Mouse (Mus musculus): ENCODE results near the gene Cmah.

Cmah gene

DNA sequence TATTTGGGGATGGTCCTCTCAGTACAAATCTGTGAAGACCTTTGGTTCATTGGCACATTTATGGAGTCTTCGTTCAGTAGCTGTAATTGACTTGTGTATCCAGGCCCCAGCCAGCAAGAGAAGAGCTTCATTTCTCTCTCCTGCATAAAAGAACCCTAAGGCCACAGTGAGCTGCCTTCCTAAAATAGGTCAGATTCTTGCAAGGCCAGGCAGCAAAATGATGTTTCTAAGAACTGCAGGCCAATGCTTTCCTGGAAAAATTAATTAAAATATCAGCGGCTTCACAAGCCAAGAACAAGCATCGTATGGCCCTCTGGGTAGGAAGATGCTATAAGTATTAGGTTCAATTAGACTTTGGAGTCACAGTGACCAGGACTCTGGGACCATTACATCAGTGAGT lies 156.5 kb downstream of the Cmah start:
- no peak for DNase-seq (ENCODE audit: low spot score)

DNA sequence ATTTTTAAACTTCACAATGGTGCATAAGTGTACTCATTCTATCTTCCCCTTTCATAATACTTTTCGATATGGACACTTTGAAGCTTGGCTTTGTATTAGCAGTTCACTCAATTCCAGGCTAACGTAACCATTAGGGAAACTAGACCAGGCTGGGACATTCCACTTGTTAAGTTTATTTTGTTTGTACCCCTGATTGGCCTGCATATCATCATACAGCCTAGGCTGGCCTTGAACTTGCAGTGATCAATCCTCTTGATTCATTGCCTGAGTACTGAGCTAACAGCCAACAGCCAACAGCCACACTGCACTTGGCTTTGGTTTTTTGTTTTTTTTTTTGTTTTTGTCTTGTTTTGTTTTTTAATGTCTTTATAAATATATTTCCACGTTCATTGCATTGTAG lies 157.6 kb downstream of the Cmah start:
- no peak for DNase-seq (ENCODE audit: low spot score)

DNA sequence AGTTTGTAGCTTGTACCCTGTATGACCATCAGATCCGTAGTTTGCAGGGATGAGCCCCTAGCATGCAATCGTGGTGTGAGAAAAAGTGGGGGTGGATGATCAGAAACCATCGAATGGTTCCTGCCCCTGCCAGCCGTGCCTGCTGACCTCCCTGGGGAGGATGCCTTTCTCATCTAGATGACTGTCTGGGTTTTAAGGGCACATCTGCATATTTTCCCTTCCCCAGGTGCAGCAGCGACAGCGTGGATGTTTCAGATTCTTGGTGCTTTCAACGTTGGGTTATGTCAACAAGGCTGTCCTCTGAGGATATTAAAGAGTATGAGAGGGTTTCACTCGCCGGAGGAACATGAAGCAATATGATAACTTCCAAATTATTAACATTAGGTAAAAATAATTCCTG lies 158.8 kb downstream of the Cmah start:
- DNase-seq (ENCODE audit: low spot score), result no peak

DNA sequence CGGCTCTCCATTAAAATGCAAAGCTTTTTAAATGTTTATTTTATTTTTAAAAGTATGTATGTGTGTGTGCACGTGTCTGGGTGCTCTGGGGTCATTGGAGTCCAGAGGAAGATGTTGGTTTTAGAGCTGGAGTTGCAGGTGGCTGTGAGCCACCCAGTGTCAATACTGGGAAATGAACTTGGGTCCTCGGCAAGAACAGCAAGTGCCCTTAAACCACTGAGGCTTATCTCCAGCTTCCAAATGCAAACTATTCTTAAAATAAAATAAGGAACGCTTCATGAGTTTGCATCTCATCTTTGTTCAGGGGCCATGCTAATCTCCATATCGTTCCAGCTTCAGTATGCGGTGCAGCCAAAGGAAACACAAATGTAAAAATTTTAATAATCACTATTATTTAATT lies 159.2 kb downstream of the Cmah start:
- DNase-seq (ENCODE audit: low spot score), result no peak

DNA sequence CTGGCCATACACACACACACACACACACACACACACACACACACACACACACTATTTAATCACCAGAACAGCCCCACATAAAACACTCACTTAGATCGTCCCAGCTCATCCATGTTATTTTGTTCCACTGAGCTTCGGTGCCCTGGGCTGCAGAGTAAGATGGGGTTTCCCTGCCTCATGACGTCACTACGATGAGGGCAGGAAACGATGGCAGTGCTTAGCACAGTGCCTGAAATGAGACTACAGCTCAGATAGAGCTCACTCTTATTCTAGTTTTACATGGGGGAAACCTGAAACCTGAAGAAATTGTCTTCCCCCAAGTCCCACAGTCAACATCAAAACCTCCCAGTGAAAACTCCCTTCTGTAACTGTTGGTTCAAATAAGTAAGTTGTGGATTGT lies 159.9 kb downstream of the Cmah start:
- no peak for DNase-seq (ENCODE audit: low spot score)

DNA sequence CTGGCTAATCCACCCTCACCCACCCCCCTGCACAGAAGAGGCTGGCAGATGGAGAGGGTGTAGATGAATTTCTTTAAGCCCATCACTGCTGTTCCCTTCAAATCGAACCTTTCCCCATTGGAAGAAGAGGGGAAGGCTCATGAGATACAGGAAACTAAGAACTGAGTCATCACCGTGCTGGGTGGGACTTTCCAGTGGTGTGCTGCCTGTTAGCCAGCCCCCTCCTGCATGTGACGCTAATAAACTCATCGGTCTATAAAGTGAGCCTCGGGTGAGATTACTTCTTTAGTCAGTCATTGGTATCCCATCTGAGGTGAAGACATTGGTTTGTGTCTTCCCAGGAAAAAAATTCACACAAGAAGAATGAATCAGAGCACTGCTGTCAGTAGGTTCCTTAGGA lies 160.3 kb downstream of the Cmah start:
- DNase-seq (ENCODE audit: low spot score), result no peak

DNA sequence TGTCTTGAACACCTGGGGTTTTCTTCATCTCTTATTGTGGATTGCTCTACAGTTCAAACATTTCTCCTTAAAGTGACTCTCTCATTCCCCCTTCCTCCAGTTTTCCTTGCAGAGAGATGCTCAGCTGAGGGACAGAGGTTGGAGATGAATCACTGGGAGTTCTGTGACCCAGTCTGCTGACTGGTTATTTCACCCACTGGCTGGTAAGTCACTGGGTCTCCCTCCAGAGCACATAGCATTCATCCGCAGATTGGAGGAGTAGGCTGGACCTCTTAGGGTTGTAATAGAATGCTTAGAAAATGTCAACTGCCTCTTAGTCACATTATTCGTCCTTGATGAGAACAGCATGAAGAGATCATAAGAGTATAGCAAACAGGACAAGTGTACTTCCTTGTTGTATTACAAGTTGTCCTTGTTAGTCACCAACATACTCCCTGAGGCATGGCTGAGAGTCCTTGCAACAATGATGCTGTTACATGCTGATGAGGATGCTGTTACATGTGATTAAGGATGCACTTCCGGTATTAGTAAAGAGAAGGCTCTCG lies 161.4 kb downstream of the Cmah start:
- DNase-seq (ENCODE audit: low spot score), result no peak

DNA sequence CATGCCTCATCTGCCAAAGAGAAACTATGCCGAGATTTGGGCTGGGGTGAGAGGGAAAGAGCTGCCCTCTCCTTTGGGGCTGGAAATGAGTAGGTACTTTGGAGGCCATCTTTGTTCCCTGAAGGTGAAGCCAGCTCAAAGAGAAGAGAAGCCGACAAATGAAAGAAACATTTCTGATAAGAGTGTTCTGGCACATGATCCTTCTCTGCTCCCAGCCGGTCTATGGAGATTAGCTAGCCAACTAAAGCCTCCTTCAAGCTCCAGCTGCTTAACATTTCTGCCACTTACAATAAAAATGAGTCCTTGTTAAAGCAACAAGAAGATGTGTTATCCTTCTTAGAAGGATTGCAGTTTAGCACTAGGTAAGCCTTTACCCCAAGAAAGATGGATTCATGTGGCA lies 162.3 kb downstream of the Cmah start:
- no peak for DNase-seq (ENCODE audit: low spot score)

DNA sequence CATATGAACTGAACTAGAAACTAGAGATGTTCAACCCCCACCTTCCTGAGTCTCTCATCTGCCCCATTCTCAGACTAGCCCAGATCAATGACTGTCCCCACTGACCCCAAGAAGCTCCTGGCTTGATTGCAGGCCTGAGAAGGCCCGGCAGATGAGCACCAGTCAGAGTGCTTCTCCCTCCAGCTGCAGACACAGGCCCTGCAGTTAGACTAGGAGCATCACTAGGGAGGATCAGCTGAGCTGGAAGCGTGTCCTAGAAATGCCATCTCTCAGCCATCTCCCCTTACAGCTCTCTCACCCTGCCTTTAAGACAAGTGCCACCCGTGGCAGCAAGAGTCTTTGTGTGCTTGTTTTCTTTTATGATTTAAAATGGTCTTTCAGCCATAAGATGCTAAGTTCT lies 162.8 kb downstream of the Cmah start:
- no peak for DNase-seq (ENCODE audit: low spot score)

DNA sequence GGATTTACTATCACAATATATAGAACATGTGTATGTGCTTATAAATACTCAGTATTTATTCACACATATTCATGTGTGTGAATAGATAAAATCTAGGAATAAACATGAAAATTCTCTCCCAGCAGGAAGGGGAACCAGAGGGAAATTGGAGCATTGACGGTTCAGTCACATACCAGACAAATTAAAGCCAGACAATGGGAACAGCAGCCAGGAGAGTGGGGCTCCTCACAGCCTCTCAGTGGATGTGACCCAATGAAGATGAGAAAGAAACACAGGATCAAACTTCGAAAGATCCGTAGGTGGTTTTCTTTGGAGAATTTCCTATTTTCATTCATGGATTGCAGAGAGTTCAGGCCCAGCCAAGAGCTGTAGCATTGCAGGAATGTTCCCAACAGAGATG lies 163.9 kb downstream of the Cmah start:
- DNase-seq (ENCODE audit: low spot score), result no peak

DNA sequence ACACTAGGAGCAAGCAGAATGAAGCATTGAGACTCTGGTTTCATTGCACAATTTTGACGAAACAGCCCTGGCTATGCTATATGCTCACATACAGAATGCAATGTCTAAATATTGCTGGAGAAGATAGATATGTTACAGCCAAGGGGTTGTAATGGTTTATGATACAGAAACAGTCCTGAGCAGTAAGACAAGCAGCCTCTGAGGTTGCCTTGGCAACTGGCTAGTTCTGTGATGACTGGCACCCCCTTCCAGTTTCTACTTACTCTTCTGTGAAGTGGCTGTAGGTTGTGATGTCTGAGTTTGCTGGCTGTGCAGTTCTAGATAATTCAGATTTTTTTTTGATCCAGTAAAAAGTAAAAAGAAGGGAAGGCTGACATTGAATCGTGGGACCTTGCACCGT lies 166.6 kb downstream of the Cmah start:
- DNase-seq (ENCODE audit: low spot score), result no peak

DNA sequence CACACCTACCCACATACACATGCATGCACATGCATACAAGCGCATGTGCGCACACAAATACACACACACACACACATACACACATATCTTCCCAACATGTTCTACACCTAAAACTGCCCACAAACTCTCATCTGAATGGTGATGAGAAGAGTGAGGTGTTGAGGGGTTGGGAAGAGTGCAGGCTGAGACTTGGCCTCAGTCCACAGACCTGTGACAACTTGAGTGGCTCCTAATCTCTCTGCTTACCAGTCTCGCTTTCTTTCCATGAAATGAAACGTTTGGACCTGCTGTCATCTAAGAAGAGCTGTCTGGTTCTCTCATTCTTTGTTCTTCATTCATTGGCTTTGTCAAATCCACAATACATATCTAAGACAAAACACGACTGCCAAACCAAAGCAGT lies 169.1 kb downstream of the Cmah start:
- no peak for DNase-seq (ENCODE audit: low spot score)

DNA sequence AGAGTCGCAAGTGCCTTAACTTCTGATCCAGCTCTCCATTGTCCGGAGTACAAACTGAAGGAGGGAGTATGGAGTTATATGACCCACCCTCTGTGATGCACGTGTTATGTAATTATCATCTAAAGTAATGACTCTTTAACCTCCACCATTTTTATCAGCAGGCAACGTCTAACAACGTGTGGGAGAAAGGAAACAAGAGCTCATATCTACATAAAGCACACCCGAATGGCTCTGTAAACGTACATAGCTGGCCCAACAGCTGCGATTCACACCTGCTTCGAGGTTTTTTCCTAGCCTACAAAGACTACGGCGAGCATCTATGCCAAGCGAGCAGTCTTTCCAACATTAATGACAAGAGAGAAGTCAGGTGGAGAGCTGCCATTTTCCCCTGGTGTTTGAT lies 169.8 kb downstream of the Cmah start:
- DNase-seq (ENCODE audit: low spot score), result no peak

DNA sequence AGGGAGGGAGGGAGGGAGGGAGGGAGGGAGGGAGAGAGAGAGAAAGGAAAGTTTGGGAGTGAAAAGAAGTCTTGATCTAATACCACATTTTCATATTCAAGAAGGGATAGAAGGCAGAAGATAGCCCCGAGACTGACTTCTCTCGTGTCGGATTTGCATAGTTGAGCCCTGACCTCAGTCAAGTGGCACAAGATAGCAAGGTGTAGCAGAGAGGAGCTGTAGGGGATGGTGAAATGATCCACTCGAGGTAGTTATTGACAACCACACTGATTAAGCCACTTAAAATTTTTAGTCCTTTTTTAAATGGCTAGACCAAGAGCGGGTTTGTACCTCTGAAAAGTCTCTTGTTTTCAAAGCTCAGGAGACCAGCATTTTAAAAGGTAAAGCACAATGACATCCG lies 171.1 kb downstream of the Cmah start:
- DNase-seq (ENCODE audit: low spot score), result no peak

DNA sequence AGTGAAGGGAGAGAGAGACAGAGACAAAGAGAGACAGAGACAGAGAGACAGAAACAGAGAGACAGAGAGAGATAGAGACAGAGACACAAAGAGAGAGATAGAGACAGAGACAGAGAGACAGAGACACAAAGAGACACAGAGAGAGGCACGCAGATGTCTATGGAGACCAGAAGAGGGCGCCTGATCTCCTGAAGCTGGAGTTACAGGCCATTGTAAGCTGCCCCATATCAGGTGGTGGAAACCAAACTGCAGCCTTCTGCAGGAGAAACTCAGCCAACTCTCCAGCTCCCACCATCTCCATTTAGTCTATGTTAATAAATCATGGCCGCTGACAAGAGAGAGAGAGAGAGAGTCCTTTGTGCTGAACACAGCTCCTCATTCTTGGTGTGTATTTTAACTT lies 172.3 kb downstream of the Cmah start:
- no peak for DNase-seq (ENCODE audit: low spot score)

DNA sequence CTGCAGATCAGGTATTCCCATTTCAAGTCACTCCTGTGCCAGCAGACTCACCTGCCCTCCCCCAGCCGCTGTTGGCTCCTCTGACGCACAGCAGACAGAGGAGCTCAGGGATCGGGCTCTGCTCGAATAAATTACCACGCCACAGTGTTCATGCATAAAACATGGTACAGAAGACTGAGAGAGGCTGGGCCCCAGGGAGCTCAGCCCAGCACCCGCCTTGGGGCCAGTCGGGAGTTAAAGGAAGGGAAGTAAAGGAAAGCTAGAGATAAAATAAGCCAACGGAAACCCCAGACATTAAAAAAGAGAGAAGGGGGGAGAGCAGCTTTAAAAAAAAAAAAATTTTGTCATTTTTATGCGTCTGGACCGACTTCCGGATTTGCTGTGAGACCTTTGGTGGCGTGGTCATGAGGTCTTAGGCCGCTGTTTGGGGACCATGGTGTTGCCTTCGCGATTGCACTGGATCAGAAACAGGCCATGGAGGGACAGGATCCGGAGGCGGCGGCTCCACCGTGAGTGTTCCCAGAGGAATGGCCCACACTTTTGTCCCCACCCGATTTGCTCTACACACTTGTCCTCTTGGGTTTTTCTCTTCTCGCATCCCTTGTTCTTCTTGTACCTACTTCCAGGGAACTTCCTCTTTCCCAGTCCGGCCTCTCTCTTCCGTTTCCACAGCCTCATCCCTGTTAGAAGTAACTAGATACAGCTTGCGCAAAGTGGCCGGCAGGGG lies 174.1 kb downstream of the Cmah start:
- no peak for DNase-seq (ENCODE audit: low spot score)

DNA sequence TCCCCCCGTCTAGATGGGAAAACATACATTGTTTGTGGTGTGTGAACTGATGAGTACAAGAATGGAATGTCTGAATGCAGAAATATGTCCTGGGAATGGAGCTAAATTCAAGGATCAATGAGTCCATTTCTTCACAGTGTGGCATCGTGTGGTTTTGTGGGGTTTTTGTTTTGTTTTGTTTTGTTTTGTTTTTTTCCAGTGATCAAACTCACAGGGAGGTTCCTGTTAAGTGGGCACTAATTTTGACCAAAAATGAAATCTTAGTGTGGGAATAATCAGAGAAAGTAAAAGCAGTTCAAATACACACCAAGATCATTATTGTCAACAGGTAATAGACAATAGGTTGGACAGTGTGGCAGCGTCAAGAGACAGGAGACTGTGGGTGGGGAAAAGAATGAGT lies 174.7 kb downstream of the Cmah start:
- no peak for DNase-seq (ENCODE audit: low spot score)

DNA sequence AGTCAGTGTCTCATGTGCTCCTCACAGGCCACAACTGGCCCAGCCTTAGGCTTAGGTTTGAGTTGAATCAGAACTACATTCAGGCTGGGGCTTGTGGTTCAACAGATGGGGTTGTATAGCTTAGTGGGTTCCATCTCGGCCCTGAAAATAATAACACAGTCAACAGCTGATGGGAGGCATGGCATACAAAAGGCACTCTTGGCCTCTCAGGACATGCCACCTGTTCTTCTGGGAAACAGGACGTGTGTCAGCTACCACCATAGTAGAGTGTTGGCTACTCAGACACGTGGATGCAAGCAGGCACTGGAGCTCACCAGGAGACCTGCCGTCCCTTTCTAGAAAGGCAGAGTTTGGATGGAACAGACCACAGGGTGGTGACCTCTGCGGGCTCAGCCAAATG lies 178.6 kb downstream of the Cmah start:
- no peak for DNase-seq (ENCODE audit: low spot score)

DNA sequence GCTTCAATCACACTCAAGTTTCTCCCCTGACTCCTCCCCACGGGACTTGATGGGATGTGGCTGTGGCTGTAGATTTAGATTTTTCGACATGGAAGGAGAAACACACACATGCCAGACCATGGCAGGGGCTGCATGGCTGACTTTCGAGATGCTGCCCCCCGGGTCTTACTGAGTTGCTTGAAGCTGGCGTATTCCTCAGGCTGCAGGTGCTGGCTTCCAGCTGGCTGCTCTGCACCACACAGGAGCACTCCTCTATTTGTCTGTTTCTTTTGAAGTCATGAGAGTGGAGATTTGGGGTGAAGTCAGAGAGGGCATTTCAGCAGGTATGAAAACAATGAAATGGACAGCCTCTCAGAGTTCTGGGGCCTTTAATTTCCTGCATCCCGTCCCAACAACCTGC lies 180.0 kb downstream of the Cmah start:
- no peak for DNase-seq (ENCODE audit: low spot score)

DNA sequence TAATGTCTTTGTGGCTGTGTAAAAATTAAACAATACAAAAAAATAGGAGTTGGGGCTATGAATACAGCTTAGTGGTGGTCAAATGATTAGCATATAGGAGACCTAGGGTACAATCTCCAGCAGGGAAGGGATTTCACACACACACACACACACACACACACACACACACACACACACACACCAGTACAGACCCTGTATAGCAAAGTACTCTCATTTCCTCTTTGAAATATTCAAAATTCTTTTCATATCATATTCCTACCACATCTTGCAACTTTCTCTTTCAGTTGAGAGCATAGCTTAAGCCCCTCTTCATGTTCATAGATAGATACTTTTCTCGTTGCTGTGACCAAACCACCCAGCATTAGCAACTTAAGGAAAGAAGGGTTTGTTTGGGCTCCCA lies 181.7 kb downstream of the Cmah start:
- DNase-seq (ENCODE audit: low spot score), result no peak

DNA sequence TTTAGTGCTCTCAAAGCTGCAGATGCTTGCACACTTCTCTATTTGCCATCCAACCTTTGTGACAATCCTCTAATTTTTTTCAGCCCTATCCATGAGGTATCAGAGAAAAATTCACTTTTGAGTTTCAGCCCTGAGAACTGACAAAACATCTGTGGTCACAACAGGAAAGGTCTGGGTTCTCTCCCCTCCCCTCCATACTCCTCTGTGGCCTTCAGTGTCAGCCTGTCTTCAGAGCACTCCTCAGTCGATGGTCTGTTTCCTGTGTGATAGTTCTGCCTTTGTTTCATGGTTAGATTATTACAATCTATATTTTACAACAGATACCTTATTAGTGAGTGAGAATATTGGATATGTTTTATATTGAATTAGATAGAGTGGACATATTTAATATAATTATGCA lies 184.2 kb downstream of the Cmah start:
- DNase-seq (ENCODE audit: low spot score), result no peak

DNA sequence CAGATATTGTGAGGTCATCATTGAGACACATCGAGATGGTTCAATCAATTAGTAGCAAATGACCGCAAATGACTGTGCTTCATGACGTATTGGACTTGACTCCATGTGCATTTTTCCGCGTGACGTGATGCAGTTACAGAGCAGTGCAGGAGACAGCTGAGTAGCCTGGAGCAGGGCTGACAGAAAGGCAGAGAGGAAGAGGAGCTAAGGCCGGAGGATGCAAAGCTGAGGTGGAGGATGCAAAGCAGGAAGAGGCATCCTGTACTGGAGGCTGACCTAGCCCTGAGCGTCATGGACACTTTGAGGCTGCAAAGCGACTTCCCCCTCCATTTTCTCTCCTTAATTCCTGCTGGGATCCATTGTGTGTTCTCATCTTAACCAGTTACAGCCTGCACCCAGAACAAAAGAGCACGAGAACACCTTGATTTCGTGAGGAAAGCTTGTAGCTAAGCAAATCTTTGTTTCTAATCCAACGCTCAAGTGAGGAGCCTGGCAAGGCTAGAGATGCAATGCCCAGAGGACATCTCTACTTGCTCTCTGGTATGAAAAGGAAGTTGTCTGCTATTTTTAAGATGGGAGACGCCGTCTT lies 184.8 kb downstream of the Cmah start:
- DNase-seq (ENCODE audit: low spot score), result no peak

DNA sequence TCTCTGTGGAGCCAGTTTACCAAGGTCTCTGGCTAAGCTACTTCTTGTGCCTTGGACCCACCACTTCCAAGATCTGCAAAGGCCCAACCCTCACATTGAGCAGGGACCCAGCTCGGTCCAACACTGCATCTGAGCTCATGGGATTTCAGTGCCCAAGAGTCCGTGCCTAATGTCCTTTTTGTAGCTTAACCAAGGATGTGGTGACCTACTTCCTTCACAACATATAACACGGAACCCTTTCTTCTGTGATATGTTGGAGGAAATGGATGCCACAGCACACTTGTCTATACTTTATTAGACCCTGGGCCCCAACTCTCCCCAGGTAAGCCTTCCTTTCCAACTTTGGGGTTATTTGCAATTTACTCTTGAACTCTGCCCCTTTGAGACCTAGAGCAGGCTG lies 186.5 kb downstream of the Cmah start:
- DNase-seq (ENCODE audit: low spot score), result no peak

DNA sequence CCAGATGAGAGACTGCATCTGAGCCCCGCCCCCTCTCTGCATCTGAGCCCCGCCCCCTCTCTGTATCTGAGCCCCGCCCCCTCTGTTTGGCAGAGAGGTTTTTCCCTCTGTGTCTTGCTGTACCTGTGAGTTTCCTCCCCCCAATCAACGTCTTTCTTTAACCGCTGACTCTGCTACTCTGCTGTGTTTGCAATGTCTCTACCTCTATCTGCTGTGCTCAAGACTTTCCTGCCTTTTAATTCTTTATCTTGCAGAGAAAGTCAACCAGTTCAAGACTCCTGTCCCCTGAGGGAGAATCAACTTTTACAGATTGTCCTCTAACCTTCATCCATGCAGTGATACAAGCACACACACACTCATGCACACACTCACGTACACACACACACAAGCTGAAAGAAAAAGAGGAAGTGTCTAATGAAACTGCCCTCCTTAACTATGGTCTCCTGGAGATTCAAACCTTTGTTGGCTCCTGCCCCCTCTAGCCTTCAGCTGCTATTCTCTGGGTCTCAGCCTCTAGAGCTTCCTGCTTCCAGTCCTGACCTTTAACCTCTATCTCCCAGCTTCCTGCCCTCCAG lies 188.0 kb downstream of the Cmah start:
- no peak for DNase-seq (ENCODE audit: low spot score)

Data from ovary, adult 18-20 months (tissue).